Mouse (Mus musculus) heart, adult 2 months (tissue): ENCODE measurements around the gene Wdr5b. TPM values are rescaled to one million over a fixed set of nuclear protein-coding genes. Genes with fewer than 3 reads are reported as not detected.
"Not testable (repeated sequence)": the region's sequence is repeated elsewhere in the genome, so short reads cannot be mapped to it uniquely, and the experiment has no call there.

Experiments used
- DNase-seq, 2 experiments: peaks; one replicate each; pipeline ENCODE4 v3.0.0; 2021
- H3K27ac ChIP-seq: fragments of 200-600 bp; 2 replicates; pipeline ENCODE4 v1.8.1; 2022
- H3K27me3 ChIP-seq: fragments of 200-500 bp; 2 replicates; pipeline ENCODE4 v1.6.1; 2012; ENCODE audit warnings: mild to moderate bottlenecking, low read length, inconsistent platforms, mixed read lengths; ENCODE audit not compliant: control insufficient read depth, insufficient read depth
- H3K36me3 ChIP-seq: fragments of 200-500 bp; 2 replicates; pipeline ENCODE4 v1.6.1; 2012; ENCODE audit warnings: low read length, inconsistent platforms; ENCODE audit not compliant: control insufficient read depth, insufficient read depth
- H3K4me1 ChIP-seq: fragments of 200-500 bp; 2 replicates; pipeline ENCODE4 v1.6.1; 2011; ENCODE audit warnings: low read length; ENCODE audit not compliant: control insufficient read depth, insufficient read depth
- H3K4me3 ChIP-seq: fragments of 200-600 bp; 2 replicates; pipeline ENCODE4 v1.8.1; 2022
- H3K79me2 ChIP-seq: fragments of 200-500 bp; replicated peaks from 2 replicates; pipeline ENCODE4 v1.6.1; 2012; ENCODE audit warnings: mild to moderate bottlenecking, inconsistent platforms, low read length, moderate library complexity, mixed read lengths; ENCODE audit not compliant: control insufficient read depth, insufficient read depth
- H3K9ac ChIP-seq: fragments of 200-500 bp; 2 replicates; pipeline ENCODE4 v1.6.1; 2012; ENCODE audit warnings: low read depth, mild to moderate bottlenecking, control low read depth, inconsistent platforms, low read length, mixed read lengths
- CTCF ChIP-seq: fragments of 200-600 bp; IDR thresholded peaks from 2 replicates; pipeline ENCODE4 v1.8.1; 2022; ENCODE audit warnings: antibody characterized with exemption, mild to moderate bottlenecking, moderate library complexity
- EP300 ChIP-seq: fragments of 200-500 bp; IDR thresholded peaks from 2 replicates; pipeline ENCODE4 v1.6.1; 2011; ENCODE audit warnings: low read depth, low read length, control low read depth; ENCODE audit not compliant: insufficient read depth
- POLR2A ChIP-seq: fragments of 200-500 bp; IDR thresholded peaks from 2 replicates; pipeline ENCODE4 v1.6.1; 2011; ENCODE audit warnings: mild to moderate bottlenecking, low read depth, low read length, control low read depth; ENCODE audit not compliant: insufficient read depth
- WGBS: fragments of 180-500 bp; shearing (Covaris S2); methylation state at CpG from one replicate; pipeline ENCODE4 v1.1.7; 2018; 5-methylcytosine and 5-hydroxymethylcytosine counted together
- intact Hi-C: fragments of 180-260 bp; cut with DNase I; formaldehyde crosslinking; loops from one replicate; pipeline ENCODE4 v1.15.1; 2025
- long read RNA-seq: library from polyadenylated mRNA; stranded (forward); transcript quantifications from one replicate; pipeline ENCODE4 v2.0.0, GENCODE M21; 2021
- polyA plus RNA-seq: library from polyadenylated mRNA; depleted of rRNA; stranded (reverse); fragments of >200 nt; gene quantifications from 2 replicates; pipeline ENCODE4 v1.2.3, GENCODE M21; 2012; rRNA removed
- total RNA-seq, 2 experiments: library from RNA; stranded (reverse); gene quantifications; 2 replicates each; pipeline ENCODE4 v1.2.3; 2021

Wdr5b gene
- 1 to 10 TPM; 2.7 to 2.8 TPM for total RNA-seq
- 1.8 and 2.5 TPM in 2 replicates for polyA plus RNA-seq
- long read RNA-seq, partial matches to known transcripts: 0 of 4 reads
- long read RNA-seq, other reads (novel, unspliced or antisense): 0 of 4 reads

- H3K4me1 ChIP-seq: peaks cover 6% of the 10 kb centered on the region
- no peaks in the 10 kb centered on the region for H3K79me2 ChIP-seq
- peak within 1 kb of the TSS; percentile 69 for H3K9ac ChIP-seq
- TF ChIP-seq CTCF (no peak), POLR2A (peak; percentile 88), EP300 (peak; percentile 69)
- under 1% methylated on average over 39 of the region's 39 CpGs for WGBS
- H3K36me3 ChIP-seq: peaks cover 13% of the 10 kb centered on the region
- H3K27me3 ChIP-seq: no peaks in the 10 kb centered on the region
- H3K4me3 ChIP-seq: peak within 1 kb of the TSS; percentile 70
- H3K27ac ChIP-seq: peak within 1 kb of the TSS; percentile 80
- intact Hi-C loops: loop anchor here (2.0 to 10.0 kb wide), 2 partner anchors 58 to 166 kb away; partner anchors contain the start of gene Parp14
- DNase-seq: peak; percentile 87 to 93
These were observed at the start of gene Wdr5b for GRCm38 (mm10) chr16:36040640-36041624. Gene Wdr5b (plus strand): TSS chr16:36041190.

DNA sequence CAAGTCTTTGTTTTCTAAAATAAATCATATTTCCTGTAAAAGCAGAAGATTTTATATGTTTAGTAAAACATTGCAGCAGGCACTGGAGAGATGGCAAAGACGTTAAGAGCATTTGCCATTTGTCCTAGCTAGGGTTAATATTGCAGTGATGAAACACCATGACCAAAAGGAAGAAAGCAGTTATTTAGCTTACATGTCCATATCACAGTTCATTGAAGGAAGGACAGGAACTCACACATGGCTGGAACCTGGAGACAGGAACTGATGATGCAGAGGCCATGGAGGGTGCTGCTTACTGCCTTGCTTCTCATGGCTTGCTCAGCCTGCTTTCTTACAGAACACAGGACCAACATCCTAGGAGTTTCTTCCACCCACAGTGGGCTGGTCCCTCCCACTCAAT, 48.6 kb upstream of the Wdr5b start:
- H3K27me3 ChIP-seq: no peaks in the 10 kb centered on the region
- peaks cover 4% of the 10 kb centered on the region for H3K4me1 ChIP-seq
- intact Hi-C loops: no loop called here
- no peak overlapping the region for H3K9ac ChIP-seq
- no peaks in the 10 kb centered on the region; the same call in 1 of the 2 replicates for H3K36me3 ChIP-seq
- 48% methylated on average over 1 of the region's 1 CpGs for WGBS
- no peak for TF ChIP-seq POLR2A
- TF ChIP-seq EP300: no peak
- TF ChIP-seq CTCF: no peak
- H3K4me3 ChIP-seq: no peak overlapping the region
- H3K79me2 ChIP-seq: peaks cover 2% of the 10 kb centered on the region; the same call in 1 of the 2 replicates
- no peak overlapping the region for H3K27ac ChIP-seq
- DNase-seq: no peak

DNA sequence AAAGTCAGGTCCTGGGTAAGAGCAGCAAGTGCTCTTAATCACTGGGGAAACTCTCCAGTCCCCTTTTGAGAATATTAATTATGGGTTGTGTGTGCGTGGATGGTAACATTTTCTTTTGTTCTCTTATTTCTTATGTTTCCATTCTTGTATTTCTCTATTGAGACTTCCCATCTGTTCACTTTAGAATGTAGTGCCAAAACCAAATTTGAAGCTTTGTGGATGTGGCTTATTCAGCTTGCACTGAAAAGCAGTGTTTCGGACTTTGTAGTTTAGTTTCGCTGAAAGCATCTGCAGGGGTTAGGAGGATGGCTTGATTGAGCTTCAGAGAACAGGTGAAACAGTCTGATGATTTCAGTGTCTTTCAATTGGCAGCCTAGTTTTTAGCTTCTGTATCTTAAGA, 47.7 kb upstream of the Wdr5b start:
- no peak for DNase-seq
- no peaks in the 10 kb centered on the region for H3K27me3 ChIP-seq
- H3K4me1 ChIP-seq: peaks cover 4% of the 10 kb centered on the region
- no peak overlapping the region for H3K27ac ChIP-seq
- intact Hi-C loops: no loop called here
- WGBS: 81% methylated on average over 3 of the region's 3 CpGs
- no peak overlapping the region for H3K4me3 ChIP-seq
- H3K36me3 ChIP-seq: no peaks in the 10 kb centered on the region; the same call in 1 of the 2 replicates
- no peak for TF ChIP-seq EP300
- TF ChIP-seq POLR2A: no peak
- no peak for TF ChIP-seq CTCF
- H3K9ac ChIP-seq: no peak overlapping the region
- peaks cover 5% of the 10 kb centered on the region; the same call in 1 of the 2 replicates for H3K79me2 ChIP-seq

DNA sequence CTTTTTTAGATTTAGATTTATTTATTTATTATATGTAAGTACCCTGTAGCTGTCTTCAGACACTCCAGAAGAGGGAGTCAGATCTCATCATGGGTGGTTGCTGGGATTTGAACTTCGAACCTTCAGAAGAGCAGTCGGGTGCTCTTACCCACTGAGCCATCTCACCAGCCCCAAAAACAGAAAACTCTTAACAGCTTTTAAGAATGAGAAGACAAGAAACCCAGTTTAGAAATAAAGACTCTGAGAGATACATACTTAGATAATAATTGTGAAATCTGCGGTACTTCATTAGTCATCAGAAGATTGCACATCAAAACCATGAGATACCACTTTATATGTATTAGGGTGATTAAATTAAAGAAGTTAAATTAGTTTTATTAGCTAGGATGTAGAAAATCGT, 42.1 kb upstream of the Wdr5b start:
- H3K27me3 ChIP-seq, DNase-seq, H3K79me2 ChIP-seq, H3K27ac ChIP-seq, H3K4me3 ChIP-seq, H3K4me1 ChIP-seq, H3K36me3 ChIP-seq, H3K9ac ChIP-seq, intact Hi-C loops: not testable (repeated sequence)
- 94% methylated on average over 4 of the region's 4 CpGs for WGBS

DNA sequence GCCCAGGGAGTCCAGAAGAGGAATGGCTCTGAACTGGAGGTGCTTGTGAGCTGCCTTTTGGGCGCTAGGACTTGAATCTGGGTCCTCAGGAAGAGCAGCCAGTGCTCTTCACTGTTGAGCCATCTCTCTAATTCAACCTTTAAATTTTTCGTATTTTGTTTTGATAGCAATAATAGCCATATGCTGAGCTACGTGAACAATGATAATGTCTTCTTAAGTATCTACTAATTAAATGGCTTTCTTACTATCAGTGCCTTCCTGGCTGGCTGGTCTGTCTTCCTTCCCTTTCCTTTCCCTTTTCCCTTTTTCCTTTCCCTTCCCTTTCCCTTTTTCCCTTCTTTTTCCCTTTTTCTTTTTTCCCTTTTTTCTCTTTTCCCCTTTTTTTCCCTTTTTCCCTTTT, 32.6 kb upstream of the Wdr5b start:
- Histone ChIP-seq H3K79me2 (no peaks in the 10 kb centered on the region), H3K27ac (no peak overlapping the region), H3K27me3 (no peaks in the 10 kb centered on the region), H3K36me3 (no peaks in the 10 kb centered on the region; the same call in 1 of the 2 replicates), H3K4me3 (no peak overlapping the region), H3K9ac (no peak overlapping the region), H3K4me1 (no peaks in the 10 kb centered on the region)
- WGBS: 87% methylated on average over 3 of the region's 3 CpGs
- intact Hi-C loops: no loop called here
- TF ChIP-seq CTCF (no peak), POLR2A (no peak), EP300 (no peak)
- no peak for DNase-seq

- Histone ChIP-seq H3K4me3 (no peak overlapping the region), H3K79me2 (no peaks in the 10 kb centered on the region), H3K36me3 (no peaks in the 10 kb centered on the region; the same call in 1 of the 2 replicates), H3K4me1 (no peaks in the 10 kb centered on the region), H3K27ac (no peak overlapping the region), H3K27me3 (no peaks in the 10 kb centered on the region), H3K9ac (no peak overlapping the region)
- DNase-seq: no peak
- WGBS: 98% methylated on average over 1 of the region's 1 CpGs
- TF ChIP-seq CTCF (no peak), POLR2A (no peak), EP300 (no peak)
- intact Hi-C loops: no loop called here
These were observed 24.7 kb upstream of the Wdr5b start for GRCm38 (mm10) chr16:36016335-36016734.

- H3K79me2 ChIP-seq, H3K4me3 ChIP-seq, H3K27me3 ChIP-seq, H3K9ac ChIP-seq, intact Hi-C loops, DNase-seq, H3K4me1 ChIP-seq, H3K27ac ChIP-seq, H3K36me3 ChIP-seq: not testable (repeated sequence)
- WGBS: 90% methylated on average over 1 of the region's 2 CpGs
These were observed 12.9 kb upstream of the Wdr5b start for GRCm38 (mm10) chr16:36028120-36028519.
